Mouse (Mus musculus) forebrain, embryonic 10.5 days (tissue): Measurements from ENCODE around the gene Prss42. TPM values are rescaled to one million over a fixed set of nuclear protein-coding genes. Genes with fewer than 3 reads are reported as not detected.
"Not testable (repeated sequence)": the region's sequence is repeated elsewhere in the genome, so short reads cannot be mapped to it uniquely, and the experiment has no call there.

ENCODE experiments used
- DNase-seq: peaks from one replicate; pipeline ENCODE4 v3.0.0-alpha.2; 2017; ENCODE audit warnings: low spot score; ENCODE audit errors: extremely low spot score
- H3K27ac ChIP-seq: fragments of 300-500 bp; sonication (generic); 2 replicates; pipeline ENCODE4 v1.5.1; 2016; ENCODE audit warnings: mild to moderate bottlenecking
- H3K27me3 ChIP-seq: fragments of 300-500 bp; sonication (generic); 2 replicates; pipeline ENCODE4 v1.6.1; 2016; ENCODE audit warnings: mild to moderate bottlenecking; ENCODE audit not compliant: poor library complexity, severe bottlenecking
- H3K36me3 ChIP-seq: fragments of 300-500 bp; sonication (generic); replicated peaks from 2 replicates; pipeline ENCODE4 v1.6.1; 2016; ENCODE audit warnings: mild to moderate bottlenecking, moderate library complexity
- H3K4me1 ChIP-seq: fragments of 300-500 bp; sonication (generic); 2 replicates; pipeline ENCODE4 v1.6.1; 2016
- H3K4me3 ChIP-seq: fragments of 300-500 bp; sonication (generic); 2 replicates; pipeline ENCODE4 v1.5.1; 2016; ENCODE audit warnings: mild to moderate bottlenecking, moderate library complexity
- H3K9me3 ChIP-seq: fragments of 300-500 bp; sonication (generic); 2 replicates; pipeline ENCODE4 v1.6.1; 2016; ENCODE audit warnings: mild to moderate bottlenecking, moderate library complexity
- WGBS: fragments of 180-500 bp; shearing (Covaris S2); methylation state at CpG from one replicate; pipeline ENCODE4 v1.1.7; 2016; 5-methylcytosine and 5-hydroxymethylcytosine counted together
- polyA plus RNA-seq: library from polyadenylated mRNA; unstranded; fragments of >200 nt; fragmentation: Nextera tagmentation; extraction: Ambion mirVana; gene quantifications from 2 replicates; pipeline ENCODE4 v1.2.1, GENCODE M21; 2016

Gene Prss42
- polyA plus RNA-seq, 1 experiment from 2014 or later, result not detected

DNA sequence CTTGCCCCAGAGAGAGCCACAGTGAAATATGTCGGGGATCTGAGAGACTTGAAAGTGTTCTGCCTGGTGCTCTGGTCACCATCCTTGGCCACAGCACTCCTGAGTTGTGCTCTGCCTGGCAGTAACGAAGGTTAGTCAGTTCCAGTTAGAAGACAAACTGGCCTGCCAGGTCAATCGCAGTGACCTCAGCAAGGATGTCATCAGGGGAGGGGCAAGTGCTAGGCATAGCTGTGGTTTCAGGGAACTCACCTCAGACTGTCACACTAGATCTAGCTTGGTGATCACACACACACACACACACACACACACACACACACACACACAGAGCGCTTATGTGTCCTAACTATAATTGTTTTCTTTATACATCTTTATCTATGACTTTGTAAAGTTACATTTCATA, 5.3 kb downstream of the Prss42 start:
- 70% methylated on average over 4 of the region's 4 CpGs for WGBS
- Histone ChIP-seq H3K27me3 (no peaks in the 10 kb centered on the region), H3K9me3 (no peaks in the 10 kb centered on the region), H3K27ac (no peak overlapping the region), H3K4me3 (no peak overlapping the region), H3K36me3 (no peaks in the 10 kb centered on the region), H3K4me1 (peaks cover 5% of the 10 kb centered on the region)
- DNase-seq, result no peak

GRCm38 (mm10) chr9:110810051-110810450, 12.1 kb downstream of the Prss42 start:
- 88% methylated on average over 4 of the region's 4 CpGs for WGBS

DNA sequence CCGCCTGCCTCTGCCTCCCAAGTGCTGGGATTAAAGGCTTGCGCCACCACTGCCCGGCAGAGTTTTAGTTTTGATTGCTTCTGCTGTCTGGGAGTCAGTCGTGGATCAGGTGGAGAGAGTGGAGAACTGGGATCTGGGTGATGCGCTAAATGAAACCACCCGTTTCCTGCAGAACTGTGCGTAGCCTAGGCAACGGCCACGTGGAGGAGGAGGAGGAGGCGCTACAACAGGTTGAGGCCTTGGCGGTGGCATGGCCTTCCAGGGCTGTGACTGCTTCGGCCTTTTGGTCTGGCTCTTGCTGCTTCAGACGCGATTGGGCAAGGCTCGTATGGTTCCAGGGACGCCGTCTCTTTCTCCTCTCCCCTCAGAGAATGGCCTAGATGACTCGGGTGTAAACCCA, 15.8 kb downstream of the Prss42 start, which contains the start of gene Prss44:
Prss44 (plus strand) TSS at position 206 of the 400 bp plus-strand sequence.
- no peak within 1 kb of the TSS for H3K4me3 ChIP-seq
- 65% methylated on average over 18 of the region's 18 CpGs for WGBS
- no peaks in the 10 kb centered on the region for H3K36me3 ChIP-seq
- H3K27ac ChIP-seq, result no peak within 1 kb of the TSS
- 0 out of 2 replicates have a peak, but pooled peaks cover 5% of the 10 kb centered on the region for H3K27me3 ChIP-seq
- no peaks in the 10 kb centered on the region for H3K9me3 ChIP-seq
- no peaks in the 10 kb centered on the region for H3K4me1 ChIP-seq
- no peak for DNase-seq

More at GRCm38 (mm10) chr9:110810051-110810450, 12.1 kb downstream of the Prss42 start:
- 0 out of 2 replicates have a peak, but pooled peaks cover 5% of the 10 kb centered on the region for H3K27me3 ChIP-seq
- no peak overlapping the region for H3K4me3 ChIP-seq
- no peaks in the 10 kb centered on the region for H3K36me3 ChIP-seq
- no peaks in the 10 kb centered on the region for H3K4me1 ChIP-seq
- no peak overlapping the region for H3K27ac ChIP-seq
- no peak for DNase-seq
- no peaks in the 10 kb centered on the region for H3K9me3 ChIP-seq

GRCm38 (mm10) chr9:110820546-110820945, 22.6 kb downstream of the Prss42 start:
- not testable (repeated sequence) for DNase-seq, H3K27ac ChIP-seq, H3K9me3 ChIP-seq, H3K4me3 ChIP-seq, H3K36me3 ChIP-seq, H3K27me3 ChIP-seq, H3K4me1 ChIP-seq

DNA sequence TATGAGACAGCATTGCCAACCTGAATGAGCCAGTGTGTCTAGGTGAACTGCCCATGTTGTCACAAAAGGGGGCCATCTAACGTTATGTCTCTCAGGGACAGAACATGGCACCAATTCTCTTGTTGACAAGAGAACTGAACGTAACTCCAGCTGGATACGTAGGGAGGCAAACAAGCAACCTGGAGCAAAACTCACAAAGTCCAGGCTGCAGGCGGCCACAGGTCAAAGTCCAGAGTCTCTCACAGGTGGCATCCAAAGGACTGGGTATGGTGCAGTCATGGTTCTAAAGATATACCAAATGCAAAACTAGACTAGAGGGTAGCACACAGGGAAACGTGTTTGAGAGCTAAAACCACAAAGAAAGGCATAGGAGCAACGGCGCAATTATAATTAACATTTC, 23.5 kb downstream of the Prss42 start:
- Histone ChIP-seq H3K9me3 (no peaks in the 10 kb centered on the region), H3K27me3 (no peaks in the 10 kb centered on the region), H3K27ac (no peak overlapping the region), H3K4me1 (no peaks in the 10 kb centered on the region), H3K4me3 (no peak overlapping the region), H3K36me3 (no peaks in the 10 kb centered on the region)
- WGBS, result 87% methylated on average over 7 of the region's 7 CpGs
- no peak for DNase-seq

DNA sequence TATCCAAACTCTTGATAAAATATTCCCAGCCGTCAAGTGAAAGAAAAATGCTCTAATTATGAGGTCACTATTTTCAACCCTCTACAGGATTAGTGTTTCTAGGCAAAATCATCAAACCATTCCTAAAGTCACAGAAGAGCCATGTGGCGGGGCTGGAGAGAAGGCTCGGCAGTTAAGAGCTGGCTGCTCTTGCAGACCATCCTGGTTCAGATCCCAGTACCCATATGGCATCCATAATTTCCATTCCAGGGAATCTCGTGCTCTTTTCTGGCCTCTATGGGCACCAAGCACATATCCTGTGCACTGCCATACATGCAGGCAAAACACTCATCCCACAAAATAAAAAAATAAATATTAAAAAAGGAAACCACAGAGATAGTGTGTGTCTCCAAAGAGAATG, 27.5 kb downstream of the Prss42 start:
- Histone ChIP-seq H3K27me3 (no peaks in the 10 kb centered on the region), H3K36me3 (no peaks in the 10 kb centered on the region), H3K4me3 (no peak overlapping the region), H3K4me1 (no peaks in the 10 kb centered on the region), H3K27ac (no peak overlapping the region), H3K9me3 (no peaks in the 10 kb centered on the region)
- 84% methylated on average over 4 of the region's 4 CpGs for WGBS
- no peak for DNase-seq

GRCm38 (mm10) chr9:110825832-110826231, 27.9 kb downstream of the Prss42 start:
- Histone ChIP-seq H3K4me1 (no peaks in the 10 kb centered on the region), H3K27me3 (no peaks in the 10 kb centered on the region), H3K27ac (no peak overlapping the region), H3K4me3 (no peak overlapping the region), H3K9me3 (no peaks in the 10 kb centered on the region), H3K36me3 (no peaks in the 10 kb centered on the region)
- WGBS, result 80% methylated on average over 7 of the region's 7 CpGs
- DNase-seq, result no peak

- Histone ChIP-seq H3K9me3 (no peaks in the 10 kb centered on the region), H3K4me3 (no peak within 1 kb of the TSS), H3K36me3 (no peaks in the 10 kb centered on the region), H3K27me3 (no peaks in the 10 kb centered on the region), H3K27ac (no peak within 1 kb of the TSS), H3K4me1 (no peaks in the 10 kb centered on the region)
- no peak for DNase-seq
- WGBS, result 81% methylated on average over 3 of the region's 3 CpGs
Measured at GRCm38 (mm10) chr9:110826390-110826789, 28.4 kb downstream of the Prss42 start, which contains the start of gene Prss43. Gene Prss43, plus strand, starts transcription at chr9:110826690.

- 89% methylated on average over 5 of the region's 5 CpGs for WGBS
- H3K27ac ChIP-seq, result no peak overlapping the region
- H3K36me3 ChIP-seq, result no peaks in the 10 kb centered on the region
- DNase-seq, result no peak
- H3K27me3 ChIP-seq, result no peaks in the 10 kb centered on the region
- peaks cover 11% of the 10 kb centered on the region for H3K4me1 ChIP-seq
- H3K4me3 ChIP-seq, result no peak overlapping the region
- no peaks in the 10 kb centered on the region for H3K9me3 ChIP-seq
Measured at GRCm38 (mm10) chr9:110833021-110833420, 35.1 kb downstream of the Prss42 start.

- Histone ChIP-seq H3K4me1 (peaks cover 11% of the 10 kb centered on the region), H3K9me3 (no peaks in the 10 kb centered on the region), H3K27ac (no peak within 1 kb of the TSS), H3K27me3 (no peaks in the 10 kb centered on the region), H3K4me3 (no peak within 1 kb of the TSS), H3K36me3 (no peaks in the 10 kb centered on the region)
- DNase-seq, result no peak
- 82% methylated on average over 19 of the region's 19 CpGs for WGBS
Measured at GRCm38 (mm10) chr9:110834411-110834810, 36.4 kb downstream of the Prss42 start, which contains the start of gene Prss45. Gene Prss45, plus strand, starts transcription at chr9:110834588.

GRCm38 (mm10) chr9:110834961-110835360, 37.0 kb downstream of the Prss42 start:
- no peaks in the 10 kb centered on the region for H3K27me3 ChIP-seq
- WGBS, result 36% methylated on average over 10 of the region's 10 CpGs
- no peak overlapping the region for H3K4me3 ChIP-seq
- peaks cover 11% of the 10 kb centered on the region for H3K4me1 ChIP-seq
- H3K9me3 ChIP-seq, result no peaks in the 10 kb centered on the region
- no peak for DNase-seq
- no peak overlapping the region for H3K27ac ChIP-seq
- no peaks in the 10 kb centered on the region for H3K36me3 ChIP-seq

DNA sequence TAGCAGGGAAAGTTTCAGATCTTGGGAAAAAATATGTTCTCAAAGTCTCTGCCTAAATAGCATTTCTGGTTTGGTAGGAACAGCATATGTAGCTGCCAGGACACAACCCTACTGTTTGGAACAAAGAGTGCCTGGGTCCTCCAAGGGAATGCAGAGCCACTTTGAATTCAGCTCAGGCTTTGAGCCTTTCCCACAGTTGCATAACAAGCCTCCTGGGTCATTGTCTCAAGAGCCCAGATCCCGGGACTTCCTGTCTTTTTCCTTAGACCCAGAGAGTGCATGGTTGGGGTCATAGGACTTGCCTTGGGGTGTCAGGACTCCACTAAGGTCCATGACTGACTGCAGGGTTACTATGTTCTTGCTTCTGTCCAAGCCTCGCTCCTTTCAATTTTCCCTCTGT, 38.1 kb downstream of the Prss42 start:
- 60% methylated on average over 2 of the region's 2 CpGs for WGBS
- Histone ChIP-seq H3K27me3 (no peaks in the 10 kb centered on the region), H3K4me3 (no peak overlapping the region), H3K4me1 (peaks cover 11% of the 10 kb centered on the region), H3K27ac (no peak overlapping the region), H3K9me3 (no peaks in the 10 kb centered on the region), H3K36me3 (no peaks in the 10 kb centered on the region)
- DNase-seq, result no peak

DNA sequence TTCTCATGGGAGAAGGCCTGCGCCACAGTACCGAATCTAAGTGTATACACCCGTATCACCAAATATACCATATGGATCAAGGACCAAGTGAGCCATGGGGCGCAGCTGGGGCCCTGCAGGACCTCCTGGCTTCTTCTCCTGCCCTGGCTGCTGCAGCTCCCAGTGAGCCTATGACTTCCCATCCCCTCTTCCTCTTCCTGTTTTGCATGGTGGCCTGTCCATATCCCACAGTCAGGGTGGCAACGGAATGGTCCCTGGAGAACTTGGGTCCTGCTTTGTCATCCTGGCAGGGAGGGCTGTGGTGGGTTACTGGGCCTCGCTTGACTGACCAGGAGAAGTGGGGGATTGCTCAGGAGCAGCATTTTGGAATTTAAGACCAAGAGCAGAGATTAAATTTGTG, 42.9 kb downstream of the Prss42 start:
- Histone ChIP-seq H3K27ac (no peak overlapping the region), H3K4me1 (peaks cover 5% of the 10 kb centered on the region; the same call in 1 of the 2 replicates), H3K27me3 (no peaks in the 10 kb centered on the region), H3K4me3 (no peak overlapping the region), H3K36me3 (no peaks in the 10 kb centered on the region), H3K9me3 (no peaks in the 10 kb centered on the region)
- WGBS, result 86% methylated on average over 6 of the region's 6 CpGs
- no peak for DNase-seq

GRCm38 (mm10) chr9:110841438-110841837, 43.5 kb downstream of the Prss42 start:
- H3K36me3 ChIP-seq, result no peaks in the 10 kb centered on the region
- H3K27ac ChIP-seq, result no peak overlapping the region
- DNase-seq, result no peak
- H3K4me3 ChIP-seq, result no peak overlapping the region
- 88% methylated on average over 2 of the region's 2 CpGs for WGBS
- no peaks in the 10 kb centered on the region; the same call in 1 of the 2 replicates for H3K4me1 ChIP-seq
- H3K9me3 ChIP-seq, result no peaks in the 10 kb centered on the region
- no peaks in the 10 kb centered on the region for H3K27me3 ChIP-seq
